Mouse (Mus musculus) olfactory bulb, adult 2 months (tissue): ENCODE measurements around the gene Sctr.

Experiments used
- CTCF ChIP-seq: fragments of 200-500 bp; IDR thresholded peaks from 2 replicates; pipeline ENCODE4 v1.5.1; 2012; ENCODE audit warnings: low read depth, mild to moderate bottlenecking, low read length, moderate library complexity; ENCODE audit not compliant: insufficient read depth
- POLR2A ChIP-seq: fragments of 200-500 bp; IDR thresholded peaks from 2 replicates; pipeline ENCODE4 v1.6.1; 2012; ENCODE audit warnings: mild to moderate bottlenecking, low read depth, low read length, moderate library complexity; ENCODE audit not compliant: insufficient read depth

GRCm38 (mm10) chr1:120101227-120101609 is 94.5 kb downstream of the Sctr start:
- TF ChIP-seq POLR2A: no peak
- no peak for TF ChIP-seq CTCF
